Mouse (Mus musculus) kidney, postnatal 0 days (tissue): ENCODE data around the gene Ess2. TPM values are rescaled to one million over a fixed set of nuclear protein-coding genes. Genes with fewer than 3 reads are reported as not detected.

ENCODE experiments used
- ATAC-seq: fragments of 200-750 bp; cut with Nextera tagmentation; replicated peaks from 2 replicates; pipeline ENCODE4 v1.8.0; 2017; ENCODE audit warnings: low read depth, moderate number of reproducible peaks, moderate TSS enrichment, moderate library complexity; ENCODE audit not compliant: low FRiP score
- DNase-seq: peaks from one replicate; pipeline ENCODE4 v3.0.0-alpha.2; 2016; ENCODE audit warnings: low spot score
- H3K27ac ChIP-seq: fragments of 300-500 bp; sonication (generic); 2 replicates; pipeline ENCODE4 v1.5.1; 2014; ENCODE audit warnings: mild to moderate bottlenecking
- H3K27me3 ChIP-seq: fragments of 300-500 bp; sonication (generic); 2 replicates; pipeline ENCODE4 v1.6.1; 2014; ENCODE audit warnings: low read length, mixed read lengths; ENCODE audit not compliant: insufficient read depth
- H3K36me3 ChIP-seq: fragments of 300-500 bp; sonication (generic); 2 replicates; pipeline ENCODE4 v1.6.1; 2014; ENCODE audit warnings: low read length, mixed read lengths; ENCODE audit not compliant: insufficient read depth
- H3K4me1 ChIP-seq: fragments of 300-500 bp; sonication (generic); replicated peaks from 2 replicates; pipeline ENCODE4 v1.6.1; 2014; ENCODE audit warnings: antibody characterized with exemption, low read length, mixed read lengths; ENCODE audit not compliant: insufficient read depth
- H3K4me2 ChIP-seq: fragments of 300-500 bp; sonication (generic); 2 replicates; pipeline ENCODE4 v1.6.1; 2014; ENCODE audit warnings: mild to moderate bottlenecking, low read length, moderate library complexity, mixed read lengths
- H3K4me3 ChIP-seq: fragments of 300-500 bp; sonication (generic); replicated peaks from 2 replicates; pipeline ENCODE4 v1.5.1; 2014; ENCODE audit warnings: low read depth, low read length
- H3K9ac ChIP-seq: fragments of 300-500 bp; sonication (generic); 2 replicates; pipeline ENCODE4 v1.6.1; 2014; ENCODE audit warnings: low read depth, low read length
- H3K9me3 ChIP-seq: fragments of 300-500 bp; sonication (generic); replicated peaks from 2 replicates; pipeline ENCODE4 v1.6.1; 2016; ENCODE audit warnings: low read length, inconsistent platforms, mixed read lengths
- CTCF ChIP-seq: IDR thresholded peaks from 2 replicates; pipeline ENCODE4 v1.5.1; 2016; ENCODE audit warnings: antibody characterized with exemption, low read depth, mild to moderate bottlenecking, moderate library complexity
- WGBS: fragments of 180-500 bp; shearing (Covaris S2); extraction: QIAGEN DNeasy Blood & Tissue Kit; methylation state at CpG from one replicate; pipeline ENCODE4 v1.1.7; 2014; 5-methylcytosine and 5-hydroxymethylcytosine counted together
- polyA plus RNA-seq: library from polyadenylated mRNA; unstranded; fragments of >200 nt; fragmentation: Nextera tagmentation; extraction: Ambion mirVana; gene quantifications from 2 replicates; pipeline ENCODE4 v1.2.1, GENCODE M21; 2015

Gene Ess2
- polyA plus RNA-seq, 1 experiment from 2014 or later = 27.6 TPM

- Histone ChIP-seq H3K4me1 (no peaks in the 10 kb centered on the region), H3K36me3 (no peaks in the 10 kb centered on the region), H3K27me3 (no peaks in the 10 kb centered on the region), H3K9me3 (no peaks in the 10 kb centered on the region), H3K27ac (no peak overlapping the region), H3K9ac (no peak overlapping the region), H3K4me3 (no peak overlapping the region), H3K4me2 (no peak overlapping the region)
- no peak for TF ChIP-seq CTCF
- 73% methylated on average over 9 of the region's 9 CpGs for WGBS
- DNase-seq (no peak), ATAC-seq (no peak)
Measured at GRCm38 (mm10) chr16:17933594-17934444, 22.7 kb upstream of the Ess2 start.

- no peak overlapping the region for H3K4me3 ChIP-seq
Measured at GRCm38 (mm10) chr16:17931906-17932460, 20.8 kb upstream of the Ess2 start.

GRCm38 (mm10) chr16:17929631-17930030 is 18.5 kb upstream of the Ess2 start:
- Histone ChIP-seq H3K9me3 (no peaks in the 10 kb centered on the region), H3K4me3 (no peak overlapping the region), H3K9ac (no peak overlapping the region), H3K36me3 (0 out of 2 replicates have a peak, but pooled peaks cover 6% of the 10 kb centered on the region), H3K27ac (no peak overlapping the region), H3K4me1 (no peaks in the 10 kb centered on the region), H3K4me2 (no peak overlapping the region), H3K27me3 (no peaks in the 10 kb centered on the region)
- DNase-seq = no peak
- 64% methylated on average over 2 of the region's 2 CpGs for WGBS
- no peak for TF ChIP-seq CTCF
- ATAC-seq = no peak

More at GRCm38 (mm10) chr16:17931906-17932460, 20.8 kb upstream of the Ess2 start:
- TF ChIP-seq CTCF = no peak
- Histone ChIP-seq H3K36me3 (no peaks in the 10 kb centered on the region), H3K9ac (no peak overlapping the region), H3K27me3 (no peaks in the 10 kb centered on the region), H3K4me1 (no peaks in the 10 kb centered on the region), H3K4me2 (no peak overlapping the region), H3K27ac (no peak overlapping the region), H3K9me3 (no peaks in the 10 kb centered on the region)
- WGBS = 57% methylated on average over 5 of the region's 5 CpGs
- ATAC-seq = no peak
- no peak for DNase-seq

GRCm38 (mm10) chr16:17929211-17929610 is 18.1 kb upstream of the Ess2 start:
- no peak for TF ChIP-seq CTCF
- 0 out of 2 replicates have a peak, but pooled peaks cover 6% of the 10 kb centered on the region for H3K36me3 ChIP-seq
- ATAC-seq (no peak), DNase-seq (no peak)
- no peaks in the 10 kb centered on the region for H3K4me1 ChIP-seq
- no peak overlapping the region for H3K4me2 ChIP-seq
- H3K4me3 ChIP-seq = no peak overlapping the region
- no peaks in the 10 kb centered on the region for H3K27me3 ChIP-seq
- no peak overlapping the region for H3K9ac ChIP-seq
- no peaks in the 10 kb centered on the region for H3K9me3 ChIP-seq
- 40% methylated on average over 2 of the region's 2 CpGs for WGBS
- H3K27ac ChIP-seq = peak overlapping the region; percentile 94; the same call in 1 of the 2 replicates

GRCm38 (mm10) chr16:17928627-17929104 is 17.5 kb upstream of the Ess2 start:
- H3K4me2 ChIP-seq = peak overlapping the region; percentile 98
- H3K27ac ChIP-seq = peak overlapping the region; percentile 94
- DNase-seq (peak; percentile 95), ATAC-seq (peak; percentile 84)
- 0% methylated on average over 9 of the region's 9 CpGs for whole genome bisulfite sequencing
- no peaks in the 10 kb centered on the region for H3K4me1 ChIP-seq
- H3K4me3 ChIP-seq = peak overlapping the region; percentile 78
- TF ChIP-seq CTCF = peak; percentile 79
- no peaks in the 10 kb centered on the region for H3K27me3 ChIP-seq
- H3K9ac ChIP-seq = peak overlapping the region; percentile 85
- 0 out of 2 replicates have a peak, but pooled peaks cover 6% of the 10 kb centered on the region for H3K36me3 ChIP-seq
- H3K9me3 ChIP-seq = no peaks in the 10 kb centered on the region

- Histone ChIP-seq H3K36me3 (0 out of 2 replicates have a peak, but pooled peaks cover 6% of the 10 kb centered on the region), H3K4me2 (peak within 1 kb of the TSS; percentile 98), H3K4me3 (peak within 1 kb of the TSS; percentile 78), H3K9ac (peak within 1 kb of the TSS; percentile 85), H3K27ac (peak within 1 kb of the TSS; percentile 94), H3K4me1 (no peaks in the 10 kb centered on the region), H3K27me3 (no peaks in the 10 kb centered on the region), H3K9me3 (no peaks in the 10 kb centered on the region)
- DNase-seq (peak; percentile 65), ATAC-seq (peak; percentile 69)
- TF ChIP-seq CTCF = no peak
- WGBS = under 1% methylated on average over 47 of the region's 47 CpGs
Measured at GRCm38 (mm10) chr16:17928087-17928580, 17.0 kb upstream of the Ess2 start, which contains the start of gene Slc25a1. Gene Slc25a1 (minus strand): TSS chr16:17928219.
